Mouse (Mus musculus) CH12F3 (cell line): Measurements from ENCODE around the gene Tbc1d22a.

Experiments
- in situ Hi-C: fragments of 300-500 bp; cut with MboI; formaldehyde crosslinking; loops from 2 replicates; pipeline ENCODE4 v1.14.3; 2020; ENCODE audit warnings: low sequenced_read_pairs

Gene Tbc1d22a

DNA sequence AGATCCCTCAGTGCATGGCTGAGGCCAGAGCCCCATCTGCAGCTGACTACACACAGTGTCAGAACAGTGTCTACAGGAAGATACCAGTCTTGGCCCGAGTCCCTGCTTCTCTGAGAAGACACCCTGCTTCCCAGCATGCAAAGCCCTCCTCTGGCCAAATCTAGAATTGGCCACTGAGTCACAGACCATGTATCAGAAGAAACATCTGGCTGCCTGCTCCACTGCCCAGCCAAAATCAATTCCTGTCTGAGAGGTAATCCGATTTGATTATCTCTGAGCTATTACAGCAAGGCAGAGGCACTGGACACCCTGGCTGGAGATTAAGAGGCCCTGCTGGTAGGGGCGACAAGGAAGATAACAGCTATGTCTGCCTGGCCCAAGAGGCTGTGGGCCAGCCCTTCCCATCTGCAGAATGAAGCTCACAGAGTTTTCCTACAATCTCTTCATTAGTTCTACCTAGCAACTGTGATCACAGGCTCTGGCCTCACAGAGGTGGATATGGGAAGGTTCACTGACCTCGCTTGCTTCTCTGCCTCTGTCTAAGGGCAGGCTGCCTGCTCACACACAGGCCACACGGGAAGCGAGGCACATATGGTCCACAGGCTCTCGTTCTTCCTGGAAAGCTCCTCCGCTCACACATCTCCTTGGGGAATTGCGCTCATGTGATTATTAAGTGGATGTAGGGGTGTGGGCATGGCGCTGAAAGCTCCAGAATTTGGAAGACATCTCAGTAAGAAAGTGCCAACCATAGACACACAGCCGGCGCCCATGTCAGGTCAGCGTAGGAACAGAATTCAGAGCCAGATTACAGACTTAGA lies 264.6 kb downstream of the Tbc1d22a start:
- in situ Hi-C loops: no loop called here

DNA sequence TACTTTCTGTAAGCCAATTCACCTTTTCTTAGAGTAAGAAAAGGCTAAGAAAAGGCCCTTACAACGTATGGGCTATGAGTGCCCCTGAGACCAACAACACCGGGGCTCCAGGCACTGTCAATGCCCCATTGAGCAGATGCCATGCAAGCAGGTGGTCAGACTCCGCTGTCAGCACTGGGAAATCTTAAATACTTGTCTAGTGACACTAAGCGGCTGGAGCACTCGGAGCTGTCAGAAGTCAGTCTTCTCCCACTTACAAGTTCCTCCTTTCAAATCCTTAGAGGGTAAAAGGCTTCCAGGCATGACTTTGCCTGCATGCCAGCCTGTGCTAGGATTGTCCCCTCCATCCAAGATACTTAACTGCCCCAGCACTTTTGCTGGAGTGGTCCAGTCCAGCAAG lies 268.1 kb downstream of the Tbc1d22a start:
- in situ Hi-C loops: no loop called here

GRCm38 (mm10) chr15:86485815-86486214 lies 271.6 kb downstream of the Tbc1d22a start:
- in situ Hi-C loops: no loop called here

DNA sequence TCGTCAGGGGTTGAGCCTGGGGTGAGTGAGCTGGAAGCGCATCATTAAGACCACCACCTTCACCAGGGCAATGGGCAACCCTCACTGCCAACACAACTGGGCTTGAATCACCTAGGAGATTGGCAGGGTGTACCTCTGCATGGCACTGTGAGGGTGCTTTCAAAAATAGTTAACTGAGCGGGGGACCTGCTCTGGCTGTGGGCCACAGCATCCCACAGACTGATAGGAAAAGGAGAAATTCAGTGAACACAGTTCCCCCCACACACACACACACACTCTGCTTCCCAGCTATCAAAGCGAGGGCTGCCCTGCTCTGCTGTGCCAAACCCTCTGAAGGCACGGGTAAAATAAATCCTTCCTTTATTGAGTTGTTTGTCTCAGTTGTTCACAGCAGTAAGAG lies 273.1 kb downstream of the Tbc1d22a start:
- in situ Hi-C loops: no loop called here

DNA sequence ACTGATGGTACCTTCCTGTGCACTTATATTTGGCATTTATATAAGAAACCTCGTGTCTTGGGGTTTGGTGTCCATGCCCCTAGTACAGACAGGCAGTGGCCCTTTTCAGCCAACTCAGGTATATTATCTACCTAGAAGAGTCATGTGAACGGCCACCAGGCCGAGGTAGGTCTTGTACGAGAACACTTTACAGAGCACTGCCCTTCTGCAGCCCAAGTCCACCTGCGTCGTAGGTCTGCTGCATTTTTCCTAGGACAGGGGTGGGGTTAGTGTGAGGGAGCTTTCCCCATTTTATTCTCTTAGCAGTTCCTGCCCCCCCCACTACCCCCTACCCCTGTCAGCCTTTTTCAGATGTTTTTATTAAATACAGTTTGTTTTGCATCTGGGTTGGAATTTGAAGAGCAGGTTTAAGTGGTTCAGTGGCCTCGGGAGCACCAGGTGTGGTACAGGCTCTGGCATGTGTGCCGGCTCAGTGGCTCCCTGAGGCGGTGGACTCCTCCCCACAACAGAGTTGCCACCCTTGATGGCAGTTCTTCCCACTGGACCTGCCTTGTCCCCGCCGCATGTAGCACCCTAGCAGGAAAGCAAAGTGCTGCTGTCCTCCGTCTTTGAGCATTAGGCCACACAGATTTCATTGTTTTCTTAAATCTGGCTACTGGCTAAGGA lies 277.3 kb downstream of the Tbc1d22a start:
- in situ Hi-C loops: no loop called here

DNA sequence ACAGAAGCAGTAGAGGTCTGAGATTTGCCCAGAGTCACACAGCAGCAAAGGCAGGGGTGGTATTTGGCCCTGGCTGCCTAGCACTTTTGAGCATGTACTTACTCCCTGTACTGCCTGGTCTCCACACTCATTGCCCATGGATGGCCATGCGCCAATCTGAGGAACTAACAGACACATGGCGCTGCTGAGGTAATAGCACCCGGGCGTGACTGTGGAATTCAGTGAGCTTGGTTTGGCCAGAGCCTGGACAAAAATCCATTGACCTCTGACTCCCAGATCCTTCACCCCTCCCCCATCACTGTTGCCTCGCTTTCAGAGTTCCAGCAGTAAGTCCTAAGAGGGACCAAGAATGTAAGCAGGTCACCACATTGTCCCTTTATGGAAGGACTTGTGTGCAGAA lies 278.4 kb downstream of the Tbc1d22a start:
- in situ Hi-C loops: no loop called here

DNA sequence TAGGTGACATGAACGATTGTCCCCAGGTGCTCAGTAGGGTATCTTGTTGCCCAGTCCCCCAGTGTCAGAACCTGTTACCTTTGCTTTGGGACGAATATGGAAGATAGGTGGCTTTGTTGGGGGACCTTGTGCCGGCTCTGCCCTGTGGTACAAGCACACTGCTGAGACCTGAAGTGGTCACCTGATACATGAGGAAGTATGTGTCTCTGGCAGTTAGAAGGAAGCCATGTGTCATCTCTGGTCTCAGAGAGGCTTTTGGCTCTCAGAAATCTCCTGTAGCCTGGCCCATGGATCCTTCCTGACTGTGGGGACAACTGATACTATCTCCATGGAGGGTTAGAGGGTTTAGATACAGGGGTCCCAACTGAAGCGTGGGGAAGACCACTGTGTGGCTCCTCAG lies 281.9 kb downstream of the Tbc1d22a start:
- in situ Hi-C loops: no loop called here

DNA sequence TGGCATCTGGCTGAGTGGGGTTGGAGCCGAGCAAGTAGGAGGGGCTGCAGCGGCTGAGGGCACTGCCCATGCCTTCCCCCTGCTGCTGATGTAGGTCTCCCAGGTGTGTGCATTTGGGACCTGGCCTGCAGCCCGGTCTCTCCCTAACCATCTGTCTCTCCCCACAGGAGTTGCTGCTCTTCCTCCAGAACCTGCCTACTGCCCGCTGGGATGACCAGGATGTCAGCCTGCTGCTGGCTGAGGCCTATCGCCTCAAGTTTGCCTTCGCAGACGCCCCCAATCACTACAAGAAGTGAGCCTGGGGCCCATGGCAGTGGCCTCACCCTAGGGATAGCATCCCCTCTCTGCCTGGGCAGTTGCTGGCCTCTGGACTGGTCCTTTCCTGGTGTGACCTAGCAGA lies 282.4 kb downstream of the Tbc1d22a start:
- in situ Hi-C loops: no loop called here

DNA sequence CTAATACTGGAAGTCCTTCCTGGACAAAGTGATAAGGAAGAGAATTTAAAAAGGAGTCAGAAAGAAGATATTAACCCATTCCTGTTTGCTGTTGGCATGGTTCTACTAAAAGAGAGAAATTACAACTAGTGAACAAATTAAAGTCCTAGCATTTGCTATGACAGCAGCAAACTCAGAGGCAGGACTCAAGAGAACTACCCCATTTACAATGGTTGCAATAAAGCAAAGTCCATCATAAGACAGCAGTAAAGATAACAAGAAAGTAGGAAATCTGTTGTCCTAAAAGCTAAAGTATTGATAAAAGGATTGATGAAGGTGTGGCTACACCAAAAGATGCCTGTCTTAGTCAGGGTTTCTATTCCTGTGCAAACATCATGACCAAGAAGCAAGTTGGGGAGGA lies 286.3 kb downstream of the Tbc1d22a start:
- in situ Hi-C loops: no loop called here

DNA sequence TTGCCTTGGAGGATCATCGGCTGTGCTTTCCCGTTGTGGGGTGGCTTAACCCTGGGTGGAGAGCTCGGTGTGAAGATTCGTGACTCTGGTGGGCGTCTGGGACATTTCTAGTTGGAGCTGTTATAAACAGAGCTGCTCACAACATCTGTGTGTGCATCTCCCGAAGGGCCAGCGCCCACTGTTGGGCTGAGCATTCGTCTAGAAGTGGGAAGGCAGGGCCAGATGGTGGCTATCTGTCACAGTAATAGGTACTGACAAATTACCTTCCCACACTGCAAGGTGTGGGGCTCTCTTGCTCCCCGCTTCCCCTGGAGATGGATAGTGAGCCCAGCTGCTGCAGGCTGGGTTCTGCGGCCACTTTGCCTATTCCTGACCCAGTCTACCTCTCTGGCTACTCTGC lies 289.2 kb downstream of the Tbc1d22a start:
- in situ Hi-C loops: no loop called here

GRCm38 (mm10) chr15:86506666-86507065 lies 292.4 kb downstream of the Tbc1d22a start:
- in situ Hi-C loops: no loop called here

GRCm38 (mm10) chr15:86507546-86507945 lies 293.3 kb downstream of the Tbc1d22a start:
- in situ Hi-C loops: no loop called here

- in situ Hi-C loops: no loop called here
Measured at GRCm38 (mm10) chr15:86508406-86509176, 294.3 kb downstream of the Tbc1d22a start.

GRCm38 (mm10) chr15:86509601-86510000 lies 295.3 kb downstream of the Tbc1d22a start:
- in situ Hi-C loops: no loop called here

DNA sequence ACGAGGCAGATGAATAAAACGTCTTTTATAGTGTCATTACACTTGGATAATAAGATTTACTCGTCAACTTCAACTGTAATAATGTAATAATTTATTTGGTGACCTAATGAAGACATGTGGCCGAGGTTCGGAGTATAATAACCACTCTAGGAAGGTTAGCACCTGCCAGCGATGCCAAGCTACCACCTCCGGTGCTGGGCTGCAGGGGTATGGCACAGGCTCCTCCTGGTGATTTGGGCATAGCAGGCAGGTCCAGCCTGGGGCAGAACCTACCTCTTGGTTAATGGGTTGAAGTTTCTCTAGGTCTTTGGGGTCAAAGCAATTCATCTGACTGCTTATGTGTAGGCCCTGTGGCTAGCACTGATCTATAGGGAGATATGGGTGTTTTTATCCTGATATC lies 296.9 kb downstream of the Tbc1d22a start:
- in situ Hi-C loops: no loop called here

GRCm38 (mm10) chr15:86513336-86513735 lies 299.1 kb downstream of the Tbc1d22a start:
- in situ Hi-C loops: no loop called here

GRCm38 (mm10) chr15:86520201-86520600 lies 305.9 kb downstream of the Tbc1d22a start:
- in situ Hi-C loops: no loop called here

DNA sequence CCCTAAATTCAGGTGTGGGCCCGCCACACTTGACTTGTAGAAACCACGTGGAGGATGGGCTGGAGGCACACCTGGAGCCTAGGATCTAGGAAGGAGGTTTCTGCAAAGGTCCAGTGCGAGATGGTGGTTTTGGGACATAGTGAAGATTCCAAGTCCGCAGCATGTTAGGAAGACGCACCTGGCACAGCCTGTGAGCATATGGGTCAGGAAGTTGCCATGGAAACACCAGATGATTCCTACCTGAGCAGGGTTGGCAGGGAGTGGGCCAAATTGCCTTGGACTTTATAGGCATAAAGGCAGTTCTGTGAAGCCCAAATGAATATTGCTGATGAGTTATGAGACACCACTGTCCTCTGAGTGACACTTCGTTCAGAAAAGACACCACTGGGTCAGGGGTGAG lies 321.1 kb downstream of the Tbc1d22a start:
- in situ Hi-C loops: no loop called here

- in situ Hi-C loops: no loop called here
Measured at GRCm38 (mm10) chr15:86542371-86542770, 328.1 kb downstream of the Tbc1d22a start.

- in situ Hi-C loops: no loop called here
Measured at GRCm38 (mm10) chr15:86544122-86544795, 330.0 kb downstream of the Tbc1d22a start.
